Mouse (Mus musculus): ENCODE results near the gene Calhm1. TPM values are rescaled to one million over a fixed set of nuclear protein-coding genes. Genes with fewer than 3 reads are reported as not detected.

Gene Calhm1
- polyA plus RNA-seq, 1 experiment from 2014 or later, result not detected

GRCm38 (mm10) chr19:47161669-47162068 is 17.6 kb upstream of the Calhm1 start:
- H3K36me3 ChIP-seq (ENCODE audit: insufficient read depth, low read length), result no peaks in the 10 kb centered on the region
- no peak overlapping the region for H3K27ac ChIP-seq
- no peak overlapping the region for H3K4me3 ChIP-seq (replicated peaks; ENCODE audit: low read depth, low read length)
- H3K4me2 ChIP-seq (ENCODE audit: low read length), result no peak overlapping the region
- ATAC-seq (replicated peaks; ENCODE audit: low FRiP score, low read depth) (no peak), DNase-seq (ENCODE audit: low spot score) (no peak)
- no peaks in the 10 kb centered on the region for H3K9me3 ChIP-seq (replicated peaks; ENCODE audit: low read length)
- no peaks in the 10 kb centered on the region for H3K4me1 ChIP-seq (replicated peaks; ENCODE audit: insufficient read depth, low read length)
- H3K27me3 ChIP-seq (ENCODE audit: insufficient read depth, low read length), result no peaks in the 10 kb centered on the region
- no peak for TF ChIP-seq CTCF (IDR thresholded peaks at IDR 0.05; ENCODE audit: low read depth)
- WGBS, result 52% methylated on average over 4 of the region's 4 CpGs
- H3K9ac ChIP-seq (ENCODE audit: low read depth, low read length), result no peak overlapping the region

- no peak for ATAC-seq (replicated peaks; ENCODE audit: low FRiP score, low read depth)
These were observed 13.6 kb upstream of the Calhm1 start, which contains the start of gene Calhm3 for GRCm38 (mm10) chr19:47157664-47158063. Gene Calhm3, minus strand, starts transcription at chr19:47157764.

GRCm38 (mm10) chr19:47153767-47154166 is 9.7 kb upstream of the Calhm1 start:
- no peaks in the 10 kb centered on the region for H3K27me3 ChIP-seq (ENCODE audit: insufficient read depth, low read length)
- no peak overlapping the region for H3K4me3 ChIP-seq (replicated peaks; ENCODE audit: low read depth, low read length)
- 0 out of 2 replicates have a peak, but pooled peaks cover 4% of the 10 kb centered on the region for H3K4me1 ChIP-seq (replicated peaks; ENCODE audit: insufficient read depth, low read length)
- no peak for DNase-seq (ENCODE audit: low spot score)
- ATAC-seq (replicated peaks; ENCODE audit: low FRiP score, low read depth), result no peak
- WGBS, result 84% methylated on average over 7 of the region's 7 CpGs
- TF ChIP-seq CTCF (IDR thresholded peaks at IDR 0.05; ENCODE audit: low read depth), result no peak
- no peak overlapping the region for H3K27ac ChIP-seq
- H3K9me3 ChIP-seq (replicated peaks; ENCODE audit: low read length), result no peaks in the 10 kb centered on the region
- no peaks in the 10 kb centered on the region for H3K36me3 ChIP-seq (ENCODE audit: insufficient read depth, low read length)
- no peak overlapping the region for H3K4me2 ChIP-seq (ENCODE audit: low read length)
- H3K9ac ChIP-seq (ENCODE audit: low read depth, low read length), result no peak overlapping the region

More at GRCm38 (mm10) chr19:47157664-47158063, 13.6 kb upstream of the Calhm1 start, which contains the start of gene Calhm3:
- no peak within 1 kb of the TSS for H3K27ac ChIP-seq
- no peak for TF ChIP-seq CTCF (IDR thresholded peaks at IDR 0.05; ENCODE audit: low read depth)
- H3K4me1 ChIP-seq (replicated peaks; ENCODE audit: insufficient read depth, low read length), result no peaks in the 10 kb centered on the region
- no peak within 1 kb of the TSS for H3K4me2 ChIP-seq (ENCODE audit: low read length)
- no peaks in the 10 kb centered on the region for H3K9me3 ChIP-seq (replicated peaks; ENCODE audit: low read length)
- H3K9ac ChIP-seq (ENCODE audit: low read depth, low read length), result no peak within 1 kb of the TSS
- no peaks in the 10 kb centered on the region for H3K27me3 ChIP-seq (ENCODE audit: insufficient read depth, low read length)
- no peak within 1 kb of the TSS for H3K4me3 ChIP-seq (replicated peaks; ENCODE audit: low read depth, low read length)
- no peak for DNase-seq (ENCODE audit: low spot score)
- 78% methylated on average over 11 of the region's 11 CpGs for WGBS
- H3K36me3 ChIP-seq (ENCODE audit: insufficient read depth, low read length), result no peaks in the 10 kb centered on the region

GRCm38 (mm10) chr19:47152062-47152369 is 8.0 kb upstream of the Calhm1 start:
- Histone ChIP-seq H3K27ac (no peak overlapping the region), H3K27me3 (ENCODE audit: insufficient read depth, low read length) (no peaks in the 10 kb centered on the region), H3K9me3 (replicated peaks; ENCODE audit: low read length) (no peaks in the 10 kb centered on the region), H3K4me3 (replicated peaks; ENCODE audit: low read depth, low read length) (no peak overlapping the region), H3K4me2 (ENCODE audit: low read length) (peak overlapping the region; percentile 46; the same call in 1 of the 2 replicates), H3K9ac (ENCODE audit: low read depth, low read length) (no peak overlapping the region), H3K4me1 (replicated peaks; ENCODE audit: insufficient read depth, low read length) (0 out of 2 replicates have a peak, but pooled peaks cover 4% of the 10 kb centered on the region), H3K36me3 (ENCODE audit: insufficient read depth, low read length) (no peaks in the 10 kb centered on the region)
- ATAC-seq (replicated peaks; ENCODE audit: low FRiP score, low read depth) (no peak), DNase-seq (ENCODE audit: low spot score) (no peak)
- no peak for TF ChIP-seq CTCF (IDR thresholded peaks at IDR 0.05; ENCODE audit: low read depth)
- 60% methylated on average over 12 of the region's 12 CpGs for WGBS

GRCm38 (mm10) chr19:47151332-47152061 is 7.4 kb upstream of the Calhm1 start:
- ATAC-seq (replicated peaks; ENCODE audit: low FRiP score, low read depth) (no peak), DNase-seq (ENCODE audit: low spot score) (no peak)
- 0 out of 2 replicates have a peak, but pooled peaks cover 4% of the 10 kb centered on the region for H3K4me1 ChIP-seq (replicated peaks; ENCODE audit: insufficient read depth, low read length)
- no peak overlapping the region for H3K27ac ChIP-seq
- no peak for TF ChIP-seq CTCF (IDR thresholded peaks at IDR 0.05; ENCODE audit: low read depth)
- no peaks in the 10 kb centered on the region for H3K27me3 ChIP-seq (ENCODE audit: insufficient read depth, low read length)
- no peaks in the 10 kb centered on the region for H3K36me3 ChIP-seq (ENCODE audit: insufficient read depth, low read length)
- 30% methylated on average over 32 of the region's 32 CpGs for WGBS
- H3K4me2 ChIP-seq (ENCODE audit: low read length), result peak overlapping the region; percentile 46
- H3K9ac ChIP-seq (ENCODE audit: low read depth, low read length), result 0 out of 2 replicates have a peak overlapping the region, but pooled peaks have one; percentile 27
- peak overlapping the region; percentile 17; the same call in 1 of the 2 replicates for H3K4me3 ChIP-seq (replicated peaks; ENCODE audit: low read depth, low read length)
- H3K9me3 ChIP-seq (replicated peaks; ENCODE audit: low read length), result no peaks in the 10 kb centered on the region

GRCm38 (mm10) chr19:47149854-47150253 is 5.8 kb upstream of the Calhm1 start:
- TF ChIP-seq CTCF (IDR thresholded peaks at IDR 0.05; ENCODE audit: low read depth), result no peak
- no peak for DNase-seq (ENCODE audit: low spot score)

More at GRCm38 (mm10) chr19:47149854-47150253, 5.8 kb upstream of the Calhm1 start:
- no peak for ATAC-seq (replicated peaks; ENCODE audit: low FRiP score, low read depth)
- no peak overlapping the region for H3K4me3 ChIP-seq (replicated peaks; ENCODE audit: low read depth, low read length)
- H3K4me1 ChIP-seq (replicated peaks; ENCODE audit: insufficient read depth, low read length), result 0 out of 2 replicates have a peak, but pooled peaks cover 4% of the 10 kb centered on the region
- H3K27ac ChIP-seq, result no peak overlapping the region
- no peaks in the 10 kb centered on the region for H3K9me3 ChIP-seq (replicated peaks; ENCODE audit: low read length)
- H3K27me3 ChIP-seq (ENCODE audit: insufficient read depth, low read length), result no peaks in the 10 kb centered on the region
- 9% methylated on average over 3 of the region's 4 CpGs for WGBS
- no peaks in the 10 kb centered on the region for H3K36me3 ChIP-seq (ENCODE audit: insufficient read depth, low read length)
- H3K9ac ChIP-seq (ENCODE audit: low read depth, low read length), result no peak overlapping the region
- no peak overlapping the region for H3K4me2 ChIP-seq (ENCODE audit: low read length)

Measured in kidney, postnatal 0 days (tissue).